Mouse (Mus musculus) gastrocnemius, postnatal 4 days (tissue): ENCODE measurements at regions not wholly inside any gene's neighbourhood (a gene's known extent, or its start where the extent isn't known, plus 50 kb on each side); places are given as distances from the start of the nearest gene placed in this dataset.

Source experiments
- DNase-seq, 2 experiments: peaks; one replicate each; pipeline ENCODE4 v3.0.0; 2021 to 2022; ENCODE audit warnings: low spot score in 2 of 2, mixed read lengths in 2 of 2

- DNase-seq: no peak
Observed at GRCm38 (mm10) chr4:56271390-56271789, 468.5 kb upstream of the Gm26657 start.

- DNase-seq: peak in 1 of 2 experiments; percentile 12
Observed at GRCm38 (mm10) chr4:56264626-56265025, 475.2 kb upstream of the Gm26657 start.

GRCm38 (mm10) chr4:56263822-56264221, 476.0 kb upstream of the Gm26657 start:
- no peak for DNase-seq

- DNase-seq: no peak
Observed at GRCm38 (mm10) chr4:56262589-56262988, 477.3 kb upstream of the Gm26657 start.

GRCm38 (mm10) chr4:56261992-56262391, 477.9 kb upstream of the Gm26657 start:
- no peak for DNase-seq

- DNase-seq: no peak
Observed at GRCm38 (mm10) chr4:56252375-56252774, 487.5 kb upstream of the Gm26657 start.

- DNase-seq: no peak
Observed at GRCm38 (mm10) chr4:56251766-56252165, 488.1 kb upstream of the Gm26657 start.

GRCm38 (mm10) chr4:56250611-56251010, 489.3 kb upstream of the Gm26657 start:
- no peak for DNase-seq

GRCm38 (mm10) chr4:56243863-56244262, 496.0 kb upstream of the Gm26657 start:
- no peak for DNase-seq

- DNase-seq: no peak
Observed at GRCm38 (mm10) chr4:56238496-56239488, 501.1 kb upstream of the Gm26657 start.

- no peak for DNase-seq
Observed at GRCm38 (mm10) chr4:56231414-56231813, 508.5 kb upstream of the Gm26657 start.

- no peak for DNase-seq
Observed at GRCm38 (mm10) chr4:56230451-56230850, 509.4 kb upstream of the Gm26657 start.

GRCm38 (mm10) chr4:56226493-56226892, 513.4 kb upstream of the Gm26657 start:
- DNase-seq: no peak

GRCm38 (mm10) chr4:56224542-56224941, 515.3 kb upstream of the Gm26657 start:
- DNase-seq: peak in 1 of 2 experiments; percentile 14

GRCm38 (mm10) chr4:56222023-56222776, 517.7 kb upstream of the Gm26657 start:
- peak; percentile 35 to 50 for DNase-seq

GRCm38 (mm10) chr4:56220531-56220930, 519.3 kb upstream of the Gm26657 start:
- no peak for DNase-seq

GRCm38 (mm10) chr4:56209499-56209898, 530.4 kb upstream of the Gm26657 start:
- no peak for DNase-seq

- no peak for DNase-seq
Observed at GRCm38 (mm10) chr4:56207726-56208125, 532.1 kb upstream of the Gm26657 start.

GRCm38 (mm10) chr4:56205069-56205468, 534.8 kb upstream of the Gm26657 start:
- DNase-seq: no peak

GRCm38 (mm10) chr4:56193365-56193764, 546.5 kb upstream of the Gm26657 start:
- no peak for DNase-seq

- no peak for DNase-seq
Observed at GRCm38 (mm10) chr4:56192516-56192915, 547.4 kb upstream of the Gm26657 start.

GRCm38 (mm10) chr4:56179566-56179965, 560.3 kb upstream of the Gm26657 start:
- no peak for DNase-seq
